Mouse (Mus musculus) bone marrow, adult 2 months (tissue): ENCODE measurements at regions not wholly inside any gene's neighbourhood (a gene's known extent, or its start where the extent isn't known, plus 50 kb on each side); places are given as distances from the start of the nearest gene placed in this dataset.

Source experiments
- H3K27ac ChIP-seq: fragments of 200-500 bp; 2 replicates; pipeline ENCODE4 v1.5.1; 2012; ENCODE audit warnings: low read depth, mild to moderate bottlenecking, control low read depth, inconsistent platforms, low read length; ENCODE audit not compliant: control insufficient read depth, poor library complexity, insufficient read depth
- H3K4me1 ChIP-seq: fragments of 200-500 bp; 2 replicates; pipeline ENCODE4 v1.6.1; 2011; ENCODE audit warnings: low read length; ENCODE audit not compliant: control insufficient read depth, insufficient read depth
- H3K4me3 ChIP-seq: fragments of 200-500 bp; replicated peaks from 2 replicates; pipeline ENCODE3; 2011; ENCODE audit warnings: mild to moderate bottlenecking, low read depth, low read length, control low read depth; ENCODE audit not compliant: control insufficient read depth
- CTCF ChIP-seq: fragments of 200-500 bp; IDR thresholded peaks from 2 replicates; pipeline ENCODE4 v1.5.1; 2011; ENCODE audit warnings: low read length, control low read depth; ENCODE audit not compliant: control insufficient read depth, insufficient read depth
- POLR2A ChIP-seq: fragments of 200-500 bp; IDR thresholded peaks from 2 replicates; pipeline ENCODE4 v1.6.1; 2011; ENCODE audit warnings: low read depth, mild to moderate bottlenecking, control low read depth, low read length, borderline replicate concordance; ENCODE audit not compliant: control insufficient read depth
- WGBS: fragments of 180-500 bp; shearing (Covaris S2); methylation state at CpG from one replicate; pipeline ENCODE4 v1.1.7; 2018; 5-methylcytosine and 5-hydroxymethylcytosine counted together

GRCm38 (mm10) chr14:76188105-76188645 lies 77.5 kb downstream of the Nufip1 start:
- Histone ChIP-seq H3K27ac (no peak overlapping the region), H3K4me3 (no peak overlapping the region)

GRCm38 (mm10) chr14:76195324-76195723 lies 84.6 kb downstream of the Nufip1 start:
- Histone ChIP-seq H3K27ac (no peak overlapping the region), H3K4me1 (peaks cover 1% of the 10 kb centered on the region; the same call in 1 of the 2 replicates), H3K4me3 (no peak overlapping the region)
- TF ChIP-seq CTCF: no peak
- TF ChIP-seq POLR2A: no peak
- 9% methylated on average over 10 of the region's 10 CpGs for WGBS

More at GRCm38 (mm10) chr14:76188105-76188645, 77.5 kb downstream of the Nufip1 start:
- 38% methylated on average over 6 of the region's 6 CpGs for WGBS
- no peaks in the 10 kb centered on the region; the same call in 1 of the 2 replicates for H3K4me1 ChIP-seq
- no peak for TF ChIP-seq POLR2A
- TF ChIP-seq CTCF: no peak

GRCm38 (mm10) chr14:76197357-76197756 lies 86.7 kb downstream of the Nufip1 start:
- peaks cover 1% of the 10 kb centered on the region; the same call in 1 of the 2 replicates for H3K4me1 ChIP-seq
- 80% methylated on average over 2 of the region's 2 CpGs for WGBS
- TF ChIP-seq POLR2A (no peak), CTCF (no peak)
- no peak overlapping the region for H3K4me3 ChIP-seq
- H3K27ac ChIP-seq: no peak overlapping the region

- no peak overlapping the region for H3K4me3 ChIP-seq
- peaks cover 1% of the 10 kb centered on the region; the same call in 1 of the 2 replicates for H3K4me1 ChIP-seq
- TF ChIP-seq POLR2A: no peak
- no peak for TF ChIP-seq CTCF
- 74% methylated on average over 5 of the region's 5 CpGs for WGBS
- H3K27ac ChIP-seq: no peak overlapping the region
These were observed 87.7 kb downstream of the Nufip1 start for GRCm38 (mm10) chr14:76198406-76198805.

- H3K27ac ChIP-seq: no peak overlapping the region
- TF ChIP-seq POLR2A: no peak
- 53% methylated on average over 4 of the region's 4 CpGs for WGBS
- no peak overlapping the region for H3K4me3 ChIP-seq
- H3K4me1 ChIP-seq: no peaks in the 10 kb centered on the region
These were observed 91.9 kb downstream of the Nufip1 start for GRCm38 (mm10) chr14:76202595-76202994.

- no peaks in the 10 kb centered on the region for H3K4me1 ChIP-seq
- H3K4me3 ChIP-seq: no peak overlapping the region
- WGBS: 2% methylated on average over 1 of the region's 1 CpGs
- TF ChIP-seq POLR2A: no peak
- no peak for TF ChIP-seq CTCF
- H3K27ac ChIP-seq: no peak overlapping the region
These were observed 92.4 kb downstream of the Nufip1 start for GRCm38 (mm10) chr14:76203135-76203534.

- no peaks in the 10 kb centered on the region; the same call in 1 of the 2 replicates for H3K4me1 ChIP-seq
- WGBS: 32% methylated on average over 12 of the region's 12 CpGs
- H3K27ac ChIP-seq: no peak overlapping the region
- H3K4me3 ChIP-seq: no peak overlapping the region
- TF ChIP-seq POLR2A (no peak), CTCF (no peak)
These were observed 105.9 kb downstream of the Nufip1 start for GRCm38 (mm10) chr14:76216446-76217177.

GRCm38 (mm10) chr14:76217178-76217500 lies 106.4 kb downstream of the Nufip1 start:
- Histone ChIP-seq H3K27ac (no peak overlapping the region), H3K4me3 (no peak overlapping the region), H3K4me1 (no peaks in the 10 kb centered on the region; the same call in 1 of the 2 replicates)
- 22% methylated on average over 9 of the region's 9 CpGs for WGBS
- TF ChIP-seq POLR2A: no peak
- TF ChIP-seq CTCF: no peak
